Mouse (Mus musculus) heart, embryonic 11.5 days (tissue): Measurements from ENCODE around the gene Mycl. TPM values are rescaled to one million over a fixed set of nuclear protein-coding genes. Genes with fewer than 3 reads are reported as not detected.
"Not testable (repeated sequence)": the region's sequence is repeated elsewhere in the genome, so short reads cannot be mapped to it uniquely, and the experiment has no call there.

Source experiments
- ATAC-seq: fragments of 200-750 bp; cut with Nextera tagmentation; replicated peaks from 2 replicates; pipeline ENCODE4 v1.8.0; 2017; ENCODE audit warnings: moderate library complexity; ENCODE audit not compliant: insufficient number of reproducible peaks, low FRiP score, low TSS enrichment
- H3K27ac ChIP-seq: fragments of 300-500 bp; sonication (generic); 2 replicates; pipeline ENCODE4 v1.5.1; 2014; ENCODE audit warnings: mild to moderate bottlenecking, low read depth, low read length
- H3K27me3 ChIP-seq: fragments of 300-500 bp; sonication (generic); 2 replicates; pipeline ENCODE4 v1.6.1; 2014; ENCODE audit warnings: mild to moderate bottlenecking, low read length, mixed read lengths; ENCODE audit not compliant: control insufficient read depth, insufficient read depth
- H3K36me3 ChIP-seq: fragments of 300-500 bp; sonication (generic); 2 replicates; pipeline ENCODE4 v1.6.1; 2014; ENCODE audit warnings: mild to moderate bottlenecking, low read length, moderate library complexity, mixed read lengths; ENCODE audit not compliant: control insufficient read depth, insufficient read depth
- H3K4me1 ChIP-seq: fragments of 300-500 bp; sonication (generic); 2 replicates; pipeline ENCODE4 v1.6.1; 2014; ENCODE audit warnings: low read length; ENCODE audit not compliant: control insufficient read depth, insufficient read depth
- H3K4me2 ChIP-seq: fragments of 300-500 bp; sonication (generic); 2 replicates; pipeline ENCODE4 v1.6.1; 2014; ENCODE audit warnings: mild to moderate bottlenecking, moderate library complexity
- H3K4me3 ChIP-seq: fragments of 300-500 bp; sonication (generic); 2 replicates; pipeline ENCODE4 v1.5.1; 2014; ENCODE audit warnings: low read depth, low read length
- H3K9ac ChIP-seq: fragments of 300-500 bp; sonication (generic); 2 replicates; pipeline ENCODE4 v1.6.1; 2014; ENCODE audit warnings: mild to moderate bottlenecking, low read depth, low read length, moderate library complexity
- H3K9me3 ChIP-seq: fragments of 300-500 bp; sonication (generic); replicated peaks from 2 replicates; pipeline ENCODE4 v1.6.1; 2016; ENCODE audit warnings: low read length; ENCODE audit not compliant: control insufficient read depth
- WGBS: fragments of 180-500 bp; shearing (Covaris S2); extraction: QIAGEN DNeasy Blood & Tissue Kit; methylation state at CpG from one replicate; pipeline ENCODE4 v1.1.7; 2014; ENCODE audit not compliant: insufficient replicate concordance; 5-methylcytosine and 5-hydroxymethylcytosine counted together
- polyA plus RNA-seq: library from polyadenylated mRNA; unstranded; fragments of >200 nt; fragmentation: Nextera tagmentation; extraction: Ambion mirVana; gene quantifications from 2 replicates; pipeline ENCODE4 v1.2.1, GENCODE M21; 2014

The Mycl gene
- polyA plus RNA-seq, 1 experiment from 2014 or later = 1.8 TPM

DNA sequence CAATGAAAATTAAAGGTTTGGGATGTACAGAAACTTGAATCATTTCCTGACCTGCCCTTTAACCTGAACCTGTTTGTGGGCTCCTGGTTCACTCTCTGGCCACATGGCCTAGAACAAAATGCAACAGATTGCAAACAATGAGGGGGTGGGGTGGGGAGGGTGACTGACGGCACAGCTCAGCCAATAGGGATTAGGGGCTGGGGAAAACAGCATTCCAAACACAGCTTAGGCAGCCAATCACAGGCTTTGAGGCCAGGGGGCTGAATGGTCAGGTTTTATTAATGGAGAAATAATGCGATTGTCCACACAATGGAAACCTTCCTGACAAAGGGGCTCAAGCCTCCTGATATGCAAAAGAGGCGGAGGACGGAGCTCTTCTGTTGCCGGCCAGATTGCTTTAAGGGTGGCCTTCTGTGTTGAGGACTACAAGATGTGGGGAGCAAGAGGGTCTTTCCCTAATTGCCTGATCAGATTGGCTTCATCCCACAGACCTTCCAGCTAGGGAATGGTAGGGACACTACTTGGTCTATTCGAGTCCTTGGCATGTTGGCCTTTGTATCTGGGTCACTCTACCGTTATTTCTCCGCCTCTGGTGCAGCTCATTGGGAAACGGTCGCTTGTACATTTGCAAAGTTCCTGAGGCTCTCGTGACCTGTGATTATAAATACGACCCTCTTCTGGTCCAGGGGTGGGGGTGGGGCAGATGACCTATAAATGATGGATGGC lies 3.2 kb downstream of the Mycl start:
- Histone ChIP-seq H3K4me2 (peak overlapping the region; percentile 19), H3K27ac (no peak overlapping the region), H3K4me1 (no peaks in the 10 kb centered on the region; the same call in 1 of the 2 replicates), H3K9me3 (no peaks in the 10 kb centered on the region), H3K4me3 (no peak overlapping the region), H3K9ac (no peak overlapping the region), H3K36me3 (no peaks in the 10 kb centered on the region), H3K27me3 (peaks cover 49% of the 10 kb centered on the region)
- 13% methylated on average over 12 of the region's 12 CpGs for WGBS
- no peak for ATAC-seq

- H3K9ac ChIP-seq = no peak overlapping the region
- no peak overlapping the region for H3K27ac ChIP-seq
- no peak for ATAC-seq
- H3K36me3 ChIP-seq = no peaks in the 10 kb centered on the region
- peaks cover 49% of the 10 kb centered on the region for H3K27me3 ChIP-seq
- H3K9me3 ChIP-seq = no peaks in the 10 kb centered on the region
- no peak overlapping the region; the same call in 1 of the 2 replicates for H3K4me2 ChIP-seq
- 17% methylated on average over 4 of the region's 4 CpGs for WGBS
- H3K4me3 ChIP-seq = no peak overlapping the region
- no peaks in the 10 kb centered on the region; the same call in 1 of the 2 replicates for H3K4me1 ChIP-seq
Measured at GRCm38 (mm10) chr4:122999263-122999691, 3.8 kb downstream of the Mycl start.

- H3K27ac ChIP-seq = no peak overlapping the region
- no peak for ATAC-seq
- H3K36me3 ChIP-seq = no peaks in the 10 kb centered on the region
- peaks cover 5% of the 10 kb centered on the region for H3K4me1 ChIP-seq
- WGBS = 67% methylated on average over 14 of the region's 14 CpGs
- peaks cover 49% of the 10 kb centered on the region for H3K27me3 ChIP-seq
- no peak overlapping the region for H3K4me2 ChIP-seq
- H3K9me3 ChIP-seq = no peaks in the 10 kb centered on the region
- H3K9ac ChIP-seq = no peak overlapping the region
- no peak overlapping the region for H3K4me3 ChIP-seq
Measured at GRCm38 (mm10) chr4:123000130-123000529, 4.7 kb downstream of the Mycl start.

- ATAC-seq = no peak
- Histone ChIP-seq H3K4me1 (peaks cover 5% of the 10 kb centered on the region), H3K36me3 (no peaks in the 10 kb centered on the region), H3K4me2 (no peak overlapping the region), H3K9me3 (no peaks in the 10 kb centered on the region), H3K27ac (no peak overlapping the region), H3K9ac (no peak overlapping the region), H3K27me3 (peaks cover 48% of the 10 kb centered on the region), H3K4me3 (no peak overlapping the region)
- 49% methylated on average over 17 of the region's 17 CpGs for WGBS
Measured at GRCm38 (mm10) chr4:123000617-123001342, 5.3 kb downstream of the Mycl start.

GRCm38 (mm10) chr4:123005054-123005966 lies 9.9 kb downstream of the Mycl start:
- Histone ChIP-seq H3K4me3 (no peak overlapping the region), H3K27ac (no peak overlapping the region), H3K4me2 (peak overlapping the region; percentile 4; the same call in 1 of the 2 replicates), H3K9me3 (no peaks in the 10 kb centered on the region), H3K36me3 (no peaks in the 10 kb centered on the region), H3K27me3 (peaks cover 7% of the 10 kb centered on the region; the same call in 1 of the 2 replicates), H3K4me1 (peaks cover 5% of the 10 kb centered on the region), H3K9ac (no peak overlapping the region)
- 25% methylated on average over 15 of the region's 15 CpGs for WGBS
- ATAC-seq = 0 out of 2 replicates have a peak, but pooled peaks have one; percentile 10

DNA sequence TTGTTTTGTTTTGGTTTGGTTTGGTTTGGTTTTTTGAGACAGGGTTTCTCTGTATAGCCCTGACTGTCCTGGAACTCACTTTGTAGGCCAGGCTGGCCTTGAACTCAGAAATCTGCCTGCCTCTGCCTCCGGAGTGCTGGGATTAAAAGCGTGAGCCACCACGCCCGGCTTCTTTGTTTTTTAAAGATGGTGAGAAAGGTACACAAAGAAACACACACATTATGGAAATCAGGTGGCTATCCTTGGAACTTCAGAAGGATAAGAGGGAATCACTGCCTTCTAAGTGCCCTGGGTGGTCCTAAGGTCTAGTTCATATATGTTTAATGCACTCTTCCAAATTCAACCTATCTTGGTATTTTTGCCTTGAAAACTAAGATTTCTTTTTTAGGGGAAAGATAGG lies 17.0 kb downstream of the Mycl start:
- not testable (repeated sequence) for H3K27me3 ChIP-seq, H3K27ac ChIP-seq, H3K36me3 ChIP-seq, H3K4me2 ChIP-seq, ATAC-seq, H3K9me3 ChIP-seq, H3K4me3 ChIP-seq, H3K9ac ChIP-seq, H3K4me1 ChIP-seq
- WGBS = 84% methylated on average over 4 of the region's 4 CpGs

- WGBS = 69% methylated on average over 5 of the region's 5 CpGs
- H3K4me3 ChIP-seq = no peak overlapping the region
- H3K9me3 ChIP-seq = no peaks in the 10 kb centered on the region
- no peaks in the 10 kb centered on the region for H3K36me3 ChIP-seq
- H3K4me1 ChIP-seq = peaks cover 16% of the 10 kb centered on the region
- no peak for ATAC-seq
- no peak overlapping the region for H3K4me2 ChIP-seq
- H3K27ac ChIP-seq = no peak overlapping the region
- H3K9ac ChIP-seq = no peak overlapping the region
- H3K27me3 ChIP-seq = no peaks in the 10 kb centered on the region
Measured at GRCm38 (mm10) chr4:123013346-123013945, 18.0 kb downstream of the Mycl start.

DNA sequence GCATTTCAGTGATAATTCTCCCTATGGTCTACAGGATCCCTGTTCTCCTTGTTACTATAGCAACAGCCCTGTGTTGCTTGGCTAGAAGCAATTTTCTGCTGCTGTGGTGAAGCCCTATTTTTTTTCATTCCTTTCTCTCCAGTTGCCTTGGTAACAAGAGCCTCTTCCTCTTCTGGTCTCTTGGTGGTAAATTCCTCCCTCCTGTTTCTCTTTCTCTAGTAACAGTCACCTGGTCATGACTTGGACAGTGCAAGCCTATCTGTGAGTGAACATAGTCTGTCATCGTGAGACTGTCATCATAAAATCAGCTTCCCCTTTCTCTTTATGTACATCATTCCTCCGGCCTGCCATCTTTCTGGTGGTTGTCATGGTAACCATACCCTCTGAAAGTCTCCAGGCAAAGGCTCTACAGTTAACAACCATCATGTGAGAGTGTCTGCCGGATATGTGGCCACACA lies 18.5 kb downstream of the Mycl start:
- H3K36me3 ChIP-seq = no peaks in the 10 kb centered on the region
- H3K9ac ChIP-seq = no peak overlapping the region
- H3K4me3 ChIP-seq = no peak overlapping the region
- no peaks in the 10 kb centered on the region for H3K9me3 ChIP-seq
- ATAC-seq = no peak
- peaks cover 17% of the 10 kb centered on the region for H3K4me1 ChIP-seq
- 63% methylated on average over 3 of the region's 3 CpGs for WGBS
- no peak overlapping the region for H3K27ac ChIP-seq
- no peak overlapping the region for H3K4me2 ChIP-seq
- H3K27me3 ChIP-seq = no peaks in the 10 kb centered on the region
